8 mouse cellular contexts compared by ENCODE assay signal in genomic region chr9:110781731-110782130, GRCm38 (mm10). TPM values are rescaled to one million over a fixed set of nuclear protein-coding genes. Genes with fewer than 3 reads are reported as not detected.
DNase-seq lines count a peak whose midpoint lies in the region; ATAC-seq and TF ChIP-seq lines count a peak whose summit lies in the region.

No protein-coding gene starts in this region.

- TF ChIP-seq EP300 in CH12.LX (IDR thresholded peaks at IDR 0.05; ENCODE audit: low read length), result no peak

- TF ChIP-seq CTCF in CH12.LX (conservative IDR thresholded peaks at IDR 0.05 in 1 of 2, IDR thresholded peaks at IDR 0.05 in 1 of 2; ENCODE audit: low read depth in 2 of 2, low read length in 2 of 2), result no peak

- dilution Hi-C loops in CH12.LX (cut with MboI; ENCODE audit: extremely low pct_ligation_motif_present, extremely low pct_unique_long_range_greater_than_20kb, low sequenced_read_pairs), result no loop called here

- WGBS in forebrain, embryonic 11.5 days, result under 1% methylated on average over 23 of the region's 23 CpGs
- under 1% methylated on average over 23 of the region's 23 CpGs for WGBS in heart, embryonic 14.5 days
- WGBS in liver, embryonic 12.5 days (ENCODE audit: insufficient replicate concordance), result 2% methylated on average over 23 of the region's 23 CpGs
- WGBS in neural tube, embryonic 14.5 days, result under 1% methylated on average over 23 of the region's 23 CpGs

- no peaks in the 10 kb centered on the region for H3K79me2 ChIP-seq in CH12.LX (replicated peaks; ENCODE audit: control insufficient read depth, extremely low read depth, insufficient read depth, poor library complexity, severe bottlenecking)

- no peak overlapping the region for H3K4me3 ChIP-seq in CH12.LX (replicated peaks in 1 of 3; ENCODE audit: low read depth in 2 of 3, low read length in 2 of 3, poor library complexity in 1 of 3)
- H3K4me3 ChIP-seq in forebrain, embryonic 11.5 days (ENCODE audit: low read depth, low read length), result peak overlapping the region; percentile 38
- peak overlapping the region; percentile 48 to 57 for H3K4me3 ChIP-seq in heart, embryonic 14.5 days (ENCODE audit: control insufficient read depth in 1 of 2, insufficient read depth in 1 of 2, low read depth in 1 of 2, low read length in 2 of 2)
- peak overlapping the region; percentile 50 for H3K4me3 ChIP-seq in liver, embryonic 12.5 days
- H3K4me3 ChIP-seq in neural tube, embryonic 14.5 days (ENCODE audit: low read depth, low read length), result peak overlapping the region; percentile 44

- peaks cover 3 to 25% of the 10 kb centered on the region in 2 experiments; a peak in 3 of 4 replicates for H3K4me1 ChIP-seq in CH12.LX (ENCODE audit: control insufficient read depth in 1 of 2, insufficient read depth in 2 of 2)
- 0 out of 2 replicates have a peak, but pooled peaks cover 3% of the 10 kb centered on the region for H3K4me1 ChIP-seq in forebrain, embryonic 11.5 days (replicated peaks; ENCODE audit: control insufficient read depth, insufficient read depth, low read length)
- H3K4me1 ChIP-seq in heart, embryonic 14.5 days (ENCODE audit: control insufficient read depth in 2 of 2, insufficient read depth in 2 of 2, low read length in 2 of 2), result peaks cover 13 to 27% of the 10 kb centered on the region in 2 experiments
- H3K4me1 ChIP-seq in liver, embryonic 12.5 days, result peaks cover 18% of the 10 kb centered on the region
- no peaks in the 10 kb centered on the region; the same call in 1 of the 2 replicates for H3K4me1 ChIP-seq in neural tube, embryonic 14.5 days (ENCODE audit: control insufficient read depth, insufficient read depth, low read length)

- TF ChIP-seq POLR2A in CH12.LX (IDR thresholded peaks at IDR 0.05; ENCODE audit: low read depth, low read length), result no peak

- in situ Hi-C loops in CH12.LX (cut with MboI; ENCODE audit: low pct_ligation_motif_present, low pct_unique_long_range_greater_than_20kb, low sequenced_read_pairs), result no loop called here

- ATAC-seq in forebrain, embryonic 11.5 days (replicated peaks; ENCODE audit: low FRiP score), result peak; percentile 65
- ATAC-seq in heart, embryonic 14.5 days (ENCODE audit: insufficient number of reproducible peaks, insufficient read depth, low FRiP score, low read depth), result peak; percentile 64
- ATAC-seq in liver, embryonic 12.5 days, result peak; percentile 38
- ATAC-seq in neural tube, embryonic 14.5 days (ENCODE audit: low read depth), result peak; percentile 73

- TF ChIP-seq RAD21 in CH12.LX (IDR thresholded peaks at IDR 0.05; ENCODE audit: low read depth, low read length), result no peak

- peaks cover 4% of the 10 kb centered on the region for H3K9me3 ChIP-seq in CH12.LX (replicated peaks; ENCODE audit: low read length)
- H3K9me3 ChIP-seq in forebrain, embryonic 11.5 days (ENCODE audit: control insufficient read depth, low read length), result no peaks in the 10 kb centered on the region
- H3K9me3 ChIP-seq in heart, embryonic 14.5 days (ENCODE audit: control insufficient read depth, low read length), result no peaks in the 10 kb centered on the region
- no peaks in the 10 kb centered on the region for H3K9me3 ChIP-seq in liver, embryonic 12.5 days (replicated peaks)
- H3K9me3 ChIP-seq in neural tube, embryonic 14.5 days (ENCODE audit: control insufficient read depth, low read length), result no peaks in the 10 kb centered on the region

- peaks cover 33% of the 10 kb centered on the region for H3K27me3 ChIP-seq in CH12.LX (replicated peaks)
- H3K27me3 ChIP-seq in forebrain, embryonic 11.5 days (ENCODE audit: control insufficient read depth, insufficient read depth, low read length), result peaks cover 2% of the 10 kb centered on the region; the same call in 1 of the 2 replicates
- no peaks in the 10 kb centered on the region for H3K27me3 ChIP-seq in heart, embryonic 14.5 days (ENCODE audit: control insufficient read depth, insufficient read depth, low read length)
- H3K27me3 ChIP-seq in liver, embryonic 12.5 days (replicated peaks), result peaks cover 47% of the 10 kb centered on the region
- no peaks in the 10 kb centered on the region for H3K27me3 ChIP-seq in neural tube, embryonic 14.5 days (ENCODE audit: control insufficient read depth, insufficient read depth, low read length)

- DNase-seq in CH12.LX (ENCODE audit: extremely low read depth), result no peak
- peak; percentile 75 for DNase-seq in brain, adult 2 months (ENCODE audit: low read depth, low spot score)
- peak; percentile 87 for DNase-seq in forebrain, embryonic 11.5 days (ENCODE audit: low spot score)
- peak; percentile 95 for DNase-seq in kidney, postnatal 25 days
- DNase-seq in urinary bladder, adult 2 months (ENCODE audit: low spot score), result peak; percentile 75

- peak overlapping the region; percentile 21; the same call in 1 of the 2 replicates for H3K9ac ChIP-seq in CH12.LX (ENCODE audit: insufficient read depth, low read depth)
- peak overlapping the region; percentile 63 for H3K9ac ChIP-seq in forebrain, embryonic 11.5 days (ENCODE audit: low read length)
- H3K9ac ChIP-seq in heart, embryonic 14.5 days (ENCODE audit: low read length), result peak overlapping the region; percentile 75
- H3K9ac ChIP-seq in liver, embryonic 12.5 days, result peak overlapping the region; percentile 66
- peak overlapping the region; percentile 70 for H3K9ac ChIP-seq in neural tube, embryonic 14.5 days (replicated peaks; ENCODE audit: low read depth, low read length)

- no peak overlapping the region for H3K27ac ChIP-seq in CH12.LX (ENCODE audit: insufficient read depth, low read depth)
- no peak overlapping the region for H3K27ac ChIP-seq in forebrain, embryonic 11.5 days (ENCODE audit: low read depth, low read length)
- peak overlapping the region; percentile 60 to 77 for H3K27ac ChIP-seq in heart, embryonic 14.5 days (replicated peaks in 1 of 2; ENCODE audit: control insufficient read depth in 1 of 2, insufficient read depth in 1 of 2, low read depth in 2 of 2, low read length in 2 of 2)
- no peak overlapping the region for H3K27ac ChIP-seq in liver, embryonic 12.5 days
- H3K27ac ChIP-seq in neural tube, embryonic 14.5 days (ENCODE audit: low read depth, low read length), result peak overlapping the region; percentile 74

- no peaks in the 10 kb centered on the region for H3K36me3 ChIP-seq in CH12.LX (replicated peaks in 1 of 2; ENCODE audit: control insufficient read depth in 1 of 2, insufficient read depth in 1 of 2, low read length in 1 of 2)
- no peaks in the 10 kb centered on the region for H3K36me3 ChIP-seq in forebrain, embryonic 11.5 days (ENCODE audit: control insufficient read depth, insufficient read depth, low read length)
- H3K36me3 ChIP-seq in heart, embryonic 14.5 days (ENCODE audit: control insufficient read depth, insufficient read depth, low read length), result no peaks in the 10 kb centered on the region
- no peaks in the 10 kb centered on the region for H3K36me3 ChIP-seq in liver, embryonic 12.5 days
- H3K36me3 ChIP-seq in neural tube, embryonic 14.5 days (ENCODE audit: control insufficient read depth, insufficient read depth, low read length), result no peaks in the 10 kb centered on the region

- peak overlapping the region; percentile 62; the same call in 1 of the 2 replicates for H3K4me2 ChIP-seq in CH12.LX (ENCODE audit: insufficient read depth, low read depth, poor library complexity, severe bottlenecking)
- peak overlapping the region; percentile 68 for H3K4me2 ChIP-seq in forebrain, embryonic 11.5 days (ENCODE audit: low read depth, low read length, severe bottlenecking)
- H3K4me2 ChIP-seq in heart, embryonic 14.5 days (ENCODE audit: low read length), result peak overlapping the region; percentile 95
- peak overlapping the region; percentile 83 for H3K4me2 ChIP-seq in liver, embryonic 12.5 days
- peak overlapping the region; percentile 70 for H3K4me2 ChIP-seq in neural tube, embryonic 14.5 days (ENCODE audit: low read depth, low read length)

RNA-seq across cellular contexts. Expression of gene Prss42, which starts 16.2 kb away (rescaled TPM):
- total RNA-seq in CH12.LX (2012; rRNA removed) (0.29 and 0.34 TPM in 2 replicates), CH12.LX (2014; rRNA removed) (0.28 TPM in 1 of 2 replicates, not detected in the other)
- polyA plus RNA-seq in CH12.LX (2012; ENCODE audit: insufficient read length, low read depth), result 1.1 and 1.2 TPM in 2 replicates
- not detected in 2 replicates for polyA plus RNA-seq in forebrain, embryonic 11.5 days (2014; fragmentation: Nextera tagmentation; extraction: Ambion mirVana)
- polyA plus RNA-seq in heart, embryonic 14.5 days (2014; fragmentation: Nextera tagmentation; extraction: Ambion mirVana), result not detected in 2 replicates
- polyA plus RNA-seq in liver, embryonic 12.5 days (2016; fragmentation: Nextera tagmentation; extraction: Ambion mirVana), result not detected in 2 replicates
- not detected in 2 replicates for polyA plus RNA-seq in neural tube, embryonic 14.5 days (2014; fragmentation: Nextera tagmentation; extraction: Ambion mirVana)
- polyA plus RNA-seq in urinary bladder, adult 2 months (2012; rRNA removed), result not detected in 2 replicates

RNA-seq across cellular contexts. Expression of gene Prss44, which starts 32.1 kb away (rescaled TPM):
- total RNA-seq in CH12.LX (2012; rRNA removed) (not detected in 2 replicates), CH12.LX (2014; rRNA removed) (not detected in 2 replicates)
- 0.14 and 0.17 TPM in 2 replicates for polyA plus RNA-seq in CH12.LX (2012; ENCODE audit: insufficient read length, low read depth)
- not detected in 2 replicates for polyA plus RNA-seq in forebrain, embryonic 11.5 days (2014; fragmentation: Nextera tagmentation; extraction: Ambion mirVana)
- not detected in 2 replicates for polyA plus RNA-seq in heart, embryonic 14.5 days (2014; fragmentation: Nextera tagmentation; extraction: Ambion mirVana)
- not detected in 2 replicates for polyA plus RNA-seq in liver, embryonic 12.5 days (2016; fragmentation: Nextera tagmentation; extraction: Ambion mirVana)
- polyA plus RNA-seq in neural tube, embryonic 14.5 days (2014; fragmentation: Nextera tagmentation; extraction: Ambion mirVana), result not detected in 2 replicates
- polyA plus RNA-seq in urinary bladder, adult 2 months (2012; rRNA removed), result not detected in 2 replicates

RNA-seq across cellular contexts. Expression of gene Pth1r, which starts 34.8 kb away (rescaled TPM):
- total RNA-seq in CH12.LX (2012; rRNA removed) (0.34 and 0.76 TPM in 2 replicates), CH12.LX (2014; rRNA removed) (not detected in 2 replicates)
- 0.10 and 0.35 TPM in 2 replicates for polyA plus RNA-seq in CH12.LX (2012; ENCODE audit: insufficient read length, low read depth)
- polyA plus RNA-seq in forebrain, embryonic 11.5 days (2014; fragmentation: Nextera tagmentation; extraction: Ambion mirVana), result 19.5 and 21.3 TPM in 2 replicates
- 22.2 and 23.9 TPM in 2 replicates for polyA plus RNA-seq in heart, embryonic 14.5 days (2014; fragmentation: Nextera tagmentation; extraction: Ambion mirVana)
- polyA plus RNA-seq in liver, embryonic 12.5 days (2016; fragmentation: Nextera tagmentation; extraction: Ambion mirVana), result 7.8 and 9.1 TPM in 2 replicates
- polyA plus RNA-seq in neural tube, embryonic 14.5 days (2014; fragmentation: Nextera tagmentation; extraction: Ambion mirVana), result 5.2 and 11.3 TPM in 2 replicates
- 20.4 and 23.0 TPM in 2 replicates for polyA plus RNA-seq in urinary bladder, adult 2 months (2012; rRNA removed)

RNA-seq across cellular contexts. Expression of gene Myl3, which starts 40.1 kb away (rescaled TPM):
- total RNA-seq in CH12.LX (2012; rRNA removed), result not detected in 2 replicates
- total RNA-seq in CH12.LX (2014; rRNA removed), result not detected in 2 replicates
- polyA plus RNA-seq in CH12.LX (2012; ENCODE audit: insufficient read length, low read depth), result not detected in 2 replicates
- polyA plus RNA-seq in forebrain, embryonic 11.5 days (2014; fragmentation: Nextera tagmentation; extraction: Ambion mirVana), result 0.92 TPM in 1 of 2 replicates, not detected in the other
- 4,569 and 4,875 TPM in 2 replicates for polyA plus RNA-seq in heart, embryonic 14.5 days (2014; fragmentation: Nextera tagmentation; extraction: Ambion mirVana)
- polyA plus RNA-seq in liver, embryonic 12.5 days (2016; fragmentation: Nextera tagmentation; extraction: Ambion mirVana), result 0.48 and 1.6 TPM in 2 replicates
- polyA plus RNA-seq in neural tube, embryonic 14.5 days (2014; fragmentation: Nextera tagmentation; extraction: Ambion mirVana), result 0.50 and 0.66 TPM in 2 replicates
- not detected in 2 replicates for polyA plus RNA-seq in urinary bladder, adult 2 months (2012; rRNA removed)

RNA-seq across cellular contexts. Expression of gene Prss43, which starts 44.8 kb away (rescaled TPM):
- total RNA-seq in CH12.LX (2012; rRNA removed) (not detected in 2 replicates), CH12.LX (2014; rRNA removed) (not detected in 2 replicates)
- not detected in 2 replicates for polyA plus RNA-seq in CH12.LX (2012; ENCODE audit: insufficient read length, low read depth)
- polyA plus RNA-seq in forebrain, embryonic 11.5 days (2014; fragmentation: Nextera tagmentation; extraction: Ambion mirVana), result not detected in 2 replicates
- not detected in 2 replicates for polyA plus RNA-seq in heart, embryonic 14.5 days (2014; fragmentation: Nextera tagmentation; extraction: Ambion mirVana)
- polyA plus RNA-seq in liver, embryonic 12.5 days (2016; fragmentation: Nextera tagmentation; extraction: Ambion mirVana), result not detected in 2 replicates
- not detected in 2 replicates for polyA plus RNA-seq in neural tube, embryonic 14.5 days (2014; fragmentation: Nextera tagmentation; extraction: Ambion mirVana)
- polyA plus RNA-seq in urinary bladder, adult 2 months (2012; rRNA removed), result not detected in 2 replicates

Comparison
In these comparisons a context has a peak if more than half of its experiments do, and no peak if none do; other contexts are left out.
1. H3K27ac ChIP-seq: peak in heart, embryonic 14.5 days (2 of 2) and neural tube, embryonic 14.5 days (single experiment); none in CH12.LX (single experiment), forebrain, embryonic 11.5 days (single experiment) and liver, embryonic 12.5 days (single experiment).
2. H3K4me3 ChIP-seq: peak in forebrain, embryonic 11.5 days (single experiment), heart, embryonic 14.5 days (2 of 2), liver, embryonic 12.5 days (single experiment) and neural tube, embryonic 14.5 days (single experiment); none in CH12.LX (0 of 3).
3. H3K9ac ChIP-seq: peak in every context shown above with its lines; median percentile 75 in heart, embryonic 14.5 days; 70 in neural tube, embryonic 14.5 days; 66 in liver, embryonic 12.5 days; 63 in forebrain, embryonic 11.5 days; 21 in CH12.LX.
4. Peak in every context shown above with its lines, with median percentiles within 50 percentile points of each other: H3K4me2 ChIP-seq and ATAC-seq.